Mouse (Mus musculus) limb, embryonic 15.5 days (tissue): ENCODE results near the gene Sh2d3c. TPM values are rescaled to one million over a fixed set of nuclear protein-coding genes. Genes with fewer than 3 reads are reported as not detected.
A peak's percentile ranks its signal among the peaks of the same experiment; 100 is the strongest.

Source experiments
- ATAC-seq: fragments of 200-750 bp; cut with Nextera tagmentation; 2 replicates; pipeline ENCODE4 v1.8.0; 2017; ENCODE audit warnings: low read depth, moderate TSS enrichment; ENCODE audit not compliant: insufficient number of reproducible peaks, low FRiP score, low TSS enrichment
- H3K27ac ChIP-seq: fragments of 300-500 bp; sonication (generic); 2 replicates; pipeline ENCODE4 v1.5.1; 2015; ENCODE audit warnings: moderate library complexity, mild to moderate bottlenecking, inconsistent platforms
- H3K27me3 ChIP-seq: fragments of 300-500 bp; sonication (generic); 2 replicates; pipeline ENCODE4 v1.6.1; 2015; ENCODE audit warnings: inconsistent platforms
- H3K36me3 ChIP-seq: fragments of 300-500 bp; sonication (generic); 2 replicates; pipeline ENCODE4 v1.6.1; 2015; ENCODE audit warnings: inconsistent platforms
- H3K4me1 ChIP-seq: fragments of 300-500 bp; sonication (generic); 2 replicates; pipeline ENCODE4 v1.6.1; 2015; ENCODE audit warnings: inconsistent platforms
- H3K4me2 ChIP-seq: fragments of 300-500 bp; sonication (generic); 2 replicates; pipeline ENCODE4 v1.6.1; 2015; ENCODE audit warnings: mild to moderate bottlenecking, inconsistent platforms
- H3K4me3 ChIP-seq: fragments of 300-500 bp; sonication (generic); 2 replicates; pipeline ENCODE4 v1.5.1; 2015; ENCODE audit warnings: mild to moderate bottlenecking, inconsistent platforms
- H3K9ac ChIP-seq: fragments of 300-500 bp; sonication (generic); 2 replicates; pipeline ENCODE4 v1.6.1; 2015; ENCODE audit warnings: inconsistent platforms
- H3K9me3 ChIP-seq: fragments of 300-500 bp; sonication (generic); 2 replicates; pipeline ENCODE4 v1.6.1; 2016; ENCODE audit warnings: inconsistent platforms
- WGBS: fragments of 180-500 bp; shearing (Covaris S2); methylation state at CpG from one replicate; pipeline ENCODE4 v1.1.7; 2015; 5-methylcytosine and 5-hydroxymethylcytosine counted together
- polyA plus RNA-seq: library from polyadenylated mRNA; unstranded; fragments of >200 nt; fragmentation: Nextera tagmentation; extraction: Ambion mirVana; gene quantifications from 2 replicates; pipeline ENCODE4 v1.2.1, GENCODE M21; 2015

The Sh2d3c gene
- polyA plus RNA-seq, 1 experiment from 2014 or later, result 23.0 TPM

DNA sequence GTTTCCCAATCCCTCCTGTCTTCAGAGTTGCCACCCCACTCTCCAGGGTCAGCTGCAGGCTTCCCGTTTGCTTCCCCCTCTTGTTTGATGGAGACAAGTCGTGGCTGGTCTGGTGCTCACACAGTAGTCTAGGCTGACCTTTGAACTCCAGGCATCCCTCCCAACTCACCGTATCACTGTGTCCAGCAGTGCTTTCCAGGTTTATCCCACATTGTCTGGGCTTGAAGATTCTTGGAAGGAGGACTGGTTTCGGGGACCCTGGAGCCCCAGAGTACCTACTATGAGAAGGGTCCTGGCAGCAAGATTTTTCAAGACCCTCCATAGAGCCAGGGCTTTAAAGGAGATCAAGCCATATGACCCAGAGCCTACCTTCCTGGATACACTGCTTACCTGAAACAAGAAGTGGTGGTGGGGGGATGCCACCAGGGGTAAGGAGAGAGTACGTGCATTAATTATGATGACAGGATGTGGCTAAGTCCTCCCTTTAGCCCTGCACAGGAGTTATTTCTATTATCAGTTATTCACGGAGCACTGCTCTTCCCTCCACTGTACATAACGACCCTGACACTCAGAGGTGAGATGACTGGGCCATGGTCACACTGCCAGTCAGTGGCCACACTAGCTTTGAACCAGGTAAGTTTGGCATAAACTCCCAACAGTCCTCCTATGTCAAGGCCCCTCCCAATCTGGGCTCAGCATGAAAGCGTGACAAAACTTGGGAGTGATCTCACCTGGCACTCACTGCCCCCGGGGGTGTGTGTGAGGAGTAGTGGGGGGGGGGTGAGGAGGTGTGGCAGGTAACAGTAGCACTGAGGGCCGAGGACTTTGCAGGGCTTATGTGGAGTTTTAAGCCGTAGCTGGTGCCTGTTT is 6.5 kb upstream of the Sh2d3c start:
- ATAC-seq, result no peak
- H3K36me3 ChIP-seq, result peaks cover 20% of the 10 kb centered on the region
- no peak overlapping the region for H3K9ac ChIP-seq
- 48% methylated on average over 11 of the region's 11 CpGs for whole genome bisulfite sequencing
- no peaks in the 10 kb centered on the region for H3K27me3 ChIP-seq
- H3K4me3 ChIP-seq, result no peak overlapping the region
- no peaks in the 10 kb centered on the region for H3K9me3 ChIP-seq
- peaks cover 32% of the 10 kb centered on the region for H3K4me1 ChIP-seq
- peak overlapping the region; percentile 99 for H3K27ac ChIP-seq
- peak overlapping the region; percentile 81; the same call in 1 of the 2 replicates for H3K4me2 ChIP-seq

- Histone ChIP-seq H3K4me3 (no peak overlapping the region), H3K27me3 (no peaks in the 10 kb centered on the region), H3K9ac (no peak overlapping the region), H3K9me3 (no peaks in the 10 kb centered on the region), H3K27ac (peak overlapping the region; percentile 54), H3K4me2 (no peak overlapping the region), H3K4me1 (peaks cover 32% of the 10 kb centered on the region), H3K36me3 (peaks cover 13% of the 10 kb centered on the region)
- 55% methylated on average over 4 of the region's 4 CpGs for WGBS
- ATAC-seq, result no peak
Measured at GRCm38 (mm10) chr2:32714987-32715425, 5.8 kb upstream of the Sh2d3c start.

GRCm38 (mm10) chr2:32718761-32719160 is 2.1 kb upstream of the Sh2d3c start:
- peak; percentile 58; the same call in 1 of the 2 replicates for ATAC-seq
- Histone ChIP-seq H3K36me3 (no peaks in the 10 kb centered on the region), H3K27me3 (no peaks in the 10 kb centered on the region), H3K4me2 (no peak overlapping the region), H3K4me3 (no peak overlapping the region), H3K9ac (no peak overlapping the region), H3K4me1 (peaks cover 38% of the 10 kb centered on the region), H3K9me3 (no peaks in the 10 kb centered on the region), H3K27ac (peak overlapping the region; percentile 40)
- WGBS, result 52% methylated on average over 9 of the region's 9 CpGs

DNA sequence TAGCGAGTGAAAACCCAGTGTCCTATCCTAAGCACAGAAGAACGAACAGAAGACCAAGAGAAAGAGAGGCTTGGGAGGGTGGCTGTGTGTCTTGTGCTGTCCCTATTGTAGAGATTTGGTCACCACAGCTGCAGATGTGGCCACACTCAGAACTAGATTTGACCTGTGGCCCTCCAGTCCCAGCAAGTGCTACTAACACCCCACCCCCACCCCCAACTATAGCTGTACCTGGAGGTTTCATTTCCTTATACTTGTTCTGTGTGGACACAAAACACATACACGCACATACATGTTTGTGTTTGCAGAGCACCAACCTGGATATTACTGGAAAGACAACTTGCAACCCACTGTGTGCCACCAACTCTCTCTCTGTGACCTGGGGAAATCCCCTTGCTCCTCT is 802 bp upstream of the Sh2d3c start:
- H3K27me3 ChIP-seq, result no peaks in the 10 kb centered on the region
- no peak overlapping the region for H3K27ac ChIP-seq
- WGBS, result 87% methylated on average over 3 of the region's 3 CpGs
- H3K9ac ChIP-seq, result no peak overlapping the region
- H3K4me3 ChIP-seq, result no peak overlapping the region
- H3K36me3 ChIP-seq, result no peaks in the 10 kb centered on the region
- no peak for ATAC-seq
- peaks cover 25% of the 10 kb centered on the region for H3K4me1 ChIP-seq
- H3K9me3 ChIP-seq, result no peaks in the 10 kb centered on the region
- no peak overlapping the region for H3K4me2 ChIP-seq

DNA sequence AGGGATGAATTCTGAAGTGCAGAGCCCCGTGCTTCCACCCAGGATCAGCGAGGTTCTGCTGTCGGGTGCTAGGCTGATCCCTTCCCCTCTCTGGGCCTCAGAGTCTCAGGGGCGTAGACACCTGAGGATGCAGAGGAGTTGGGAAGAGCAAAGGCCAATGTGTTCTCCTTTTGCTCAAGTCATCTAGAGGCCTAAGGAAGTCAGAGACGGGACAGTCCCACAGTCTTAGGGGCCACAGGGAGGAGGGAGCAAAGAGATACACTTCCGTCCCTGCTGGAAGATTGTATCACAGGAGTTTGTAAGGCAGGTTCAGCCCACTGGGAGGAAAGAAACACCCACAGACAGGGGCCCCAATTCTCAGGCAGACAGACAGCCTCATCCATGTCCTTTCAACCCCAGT is 1.2 kb downstream of the Sh2d3c start:
- H3K4me1 ChIP-seq, result peaks cover 23% of the 10 kb centered on the region
- H3K27ac ChIP-seq, result no peak overlapping the region
- 0 out of 2 replicates have a peak overlapping the region, but pooled peaks have one; percentile 13 for H3K4me2 ChIP-seq
- H3K9ac ChIP-seq, result no peak overlapping the region
- H3K9me3 ChIP-seq, result no peaks in the 10 kb centered on the region
- H3K4me3 ChIP-seq, result peak overlapping the region; percentile 9; the same call in 1 of the 2 replicates
- ATAC-seq, result no peak
- H3K27me3 ChIP-seq, result no peaks in the 10 kb centered on the region
- WGBS, result 50% methylated on average over 6 of the region's 6 CpGs
- H3K36me3 ChIP-seq, result no peaks in the 10 kb centered on the region

GRCm38 (mm10) chr2:32722581-32722980 is 1.7 kb downstream of the Sh2d3c start:
- H3K4me3 ChIP-seq, result no peak overlapping the region
- H3K9me3 ChIP-seq, result no peaks in the 10 kb centered on the region
- H3K36me3 ChIP-seq, result no peaks in the 10 kb centered on the region
- no peak for ATAC-seq
- H3K9ac ChIP-seq, result no peak overlapping the region
- H3K27ac ChIP-seq, result no peak overlapping the region
- 60% methylated on average over 3 of the region's 3 CpGs for WGBS
- no peaks in the 10 kb centered on the region for H3K27me3 ChIP-seq
- no peak overlapping the region for H3K4me2 ChIP-seq
- H3K4me1 ChIP-seq, result peaks cover 27% of the 10 kb centered on the region

- no peak overlapping the region for H3K27ac ChIP-seq
- no peak overlapping the region for H3K4me2 ChIP-seq
- H3K4me1 ChIP-seq, result peaks cover 37% of the 10 kb centered on the region
- no peaks in the 10 kb centered on the region for H3K27me3 ChIP-seq
- H3K9me3 ChIP-seq, result no peaks in the 10 kb centered on the region
- H3K36me3 ChIP-seq, result no peaks in the 10 kb centered on the region
- WGBS, result 75% methylated on average over 4 of the region's 4 CpGs
- H3K9ac ChIP-seq, result no peak overlapping the region
- H3K4me3 ChIP-seq, result no peak overlapping the region
- no peak for ATAC-seq
Measured at GRCm38 (mm10) chr2:32724149-32724548, 3.3 kb downstream of the Sh2d3c start.

GRCm38 (mm10) chr2:32724832-32725790 is 4.3 kb downstream of the Sh2d3c start:
- Histone ChIP-seq H3K27me3 (no peaks in the 10 kb centered on the region), H3K4me2 (no peak overlapping the region), H3K27ac (no peak overlapping the region), H3K4me1 (peaks cover 37% of the 10 kb centered on the region), H3K9me3 (no peaks in the 10 kb centered on the region), H3K36me3 (no peaks in the 10 kb centered on the region), H3K9ac (no peak overlapping the region), H3K4me3 (no peak overlapping the region)
- 76% methylated on average over 16 of the region's 16 CpGs for WGBS
- no peak for ATAC-seq

DNA sequence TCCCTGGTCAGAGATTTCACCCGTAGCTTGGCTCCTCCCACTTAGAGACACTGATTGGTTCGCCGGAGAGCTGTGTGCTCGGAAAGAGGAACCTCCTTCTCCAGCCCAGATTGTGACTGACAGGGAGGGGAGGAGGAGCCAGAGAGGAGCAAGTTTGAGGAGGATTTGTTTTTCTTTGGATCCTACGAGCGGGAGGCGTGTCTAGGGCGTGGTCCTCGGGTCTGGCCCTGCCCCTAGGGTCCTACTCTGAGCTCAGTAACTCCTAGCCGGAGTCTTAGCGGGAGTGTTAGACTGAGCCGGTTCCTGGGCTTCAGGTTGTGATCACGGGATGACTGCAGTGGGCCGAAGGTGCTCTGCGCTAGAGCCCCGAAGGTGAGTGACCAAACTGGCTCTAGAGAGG is 6.6 kb downstream of the Sh2d3c start:
- Histone ChIP-seq H3K4me2 (peak overlapping the region; percentile 54), H3K27me3 (no peaks in the 10 kb centered on the region), H3K4me3 (peak overlapping the region; percentile 41), H3K9me3 (no peaks in the 10 kb centered on the region), H3K4me1 (peaks cover 40% of the 10 kb centered on the region), H3K9ac (peak overlapping the region; percentile 28; the same call in 1 of the 2 replicates), H3K27ac (peak overlapping the region; percentile 72), H3K36me3 (no peaks in the 10 kb centered on the region)
- peak; percentile 94 for ATAC-seq
- 2% methylated on average over 16 of the region's 16 CpGs for WGBS

- no peak overlapping the region for H3K9ac ChIP-seq
- H3K27ac ChIP-seq, result no peak overlapping the region
- H3K4me1 ChIP-seq, result peaks cover 40% of the 10 kb centered on the region
- H3K27me3 ChIP-seq, result no peaks in the 10 kb centered on the region
- no peak for ATAC-seq
- H3K9me3 ChIP-seq, result no peaks in the 10 kb centered on the region
- H3K36me3 ChIP-seq, result no peaks in the 10 kb centered on the region
- WGBS, result 49% methylated on average over 7 of the region's 7 CpGs
- peak overlapping the region; percentile 54; the same call in 1 of the 2 replicates for H3K4me2 ChIP-seq
- H3K4me3 ChIP-seq, result peak overlapping the region; percentile 41
Measured at GRCm38 (mm10) chr2:32728463-32728862, 7.6 kb downstream of the Sh2d3c start.

DNA sequence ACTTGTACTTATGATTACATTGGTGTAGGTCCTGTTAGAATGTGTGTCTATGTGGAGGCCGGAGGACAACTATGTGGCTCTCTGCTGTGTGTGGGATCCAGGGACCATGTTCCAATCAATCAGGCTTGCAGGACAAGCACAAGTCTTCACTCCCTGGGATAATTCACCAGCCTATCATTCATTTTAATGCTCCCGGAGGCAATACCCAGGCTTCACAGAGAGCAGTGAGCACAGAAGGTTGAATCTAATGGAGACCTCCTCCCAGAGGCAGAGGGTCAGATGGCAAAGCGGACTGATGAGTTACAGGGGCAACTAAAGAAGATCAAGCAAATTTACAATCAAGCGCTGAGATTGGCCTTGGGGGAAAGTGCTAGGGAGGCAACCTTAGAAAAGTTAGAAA is 8.7 kb downstream of the Sh2d3c start:
- Histone ChIP-seq H3K27me3 (no peaks in the 10 kb centered on the region), H3K4me2 (no peak overlapping the region), H3K36me3 (no peaks in the 10 kb centered on the region), H3K9me3 (no peaks in the 10 kb centered on the region), H3K4me3 (no peak overlapping the region), H3K27ac (peak overlapping the region; percentile 79), H3K4me1 (peaks cover 42% of the 10 kb centered on the region), H3K9ac (no peak overlapping the region)
- ATAC-seq, result no peak
- WGBS, result 54% methylated on average over 4 of the region's 4 CpGs
